Mouse (Mus musculus): Measurements from ENCODE around the gene Wipi2. TPM values are rescaled to one million over a fixed set of nuclear protein-coding genes. Genes with fewer than 3 reads are reported as not detected.

Gene Wipi2
- polyA plus RNA-seq, 1 experiment from 2014 or later = 28.7 TPM

DNA sequence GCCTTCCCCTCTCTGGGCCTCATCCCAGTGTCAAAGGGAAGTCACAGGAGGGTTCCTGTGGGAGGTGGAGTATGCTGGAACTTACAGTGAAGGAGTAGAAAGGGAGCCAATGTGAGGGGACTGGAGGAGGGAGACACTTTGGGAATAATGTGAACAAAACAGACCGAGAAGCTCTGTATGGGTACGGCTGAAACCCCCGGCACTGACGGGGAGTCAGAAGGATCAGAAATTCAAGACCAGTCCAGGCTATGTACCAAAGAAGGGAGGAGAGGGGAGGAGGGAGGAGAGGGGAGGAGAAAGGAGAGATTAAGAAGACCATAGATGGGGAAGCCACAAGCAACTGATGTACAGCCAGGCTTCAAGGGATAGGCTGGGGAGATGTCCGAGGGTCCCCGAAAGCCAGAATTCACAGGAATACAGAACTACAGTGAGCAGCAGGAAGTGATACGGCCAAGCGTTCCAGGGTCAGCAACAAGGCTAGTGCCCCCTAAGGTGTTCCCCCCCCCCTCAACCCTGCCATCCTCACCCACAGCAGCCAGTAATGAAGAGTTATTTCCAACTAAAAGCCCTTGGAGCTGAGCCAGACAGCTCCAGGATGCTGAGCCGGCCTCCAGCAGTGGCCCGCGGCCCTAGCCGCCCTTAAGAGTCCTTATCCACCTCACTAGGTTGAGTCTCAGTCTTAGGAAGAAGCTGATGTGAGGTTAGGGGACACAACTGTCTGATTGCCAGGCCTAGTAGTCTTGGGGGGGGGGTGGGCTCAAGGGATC is 65.7 kb downstream of the Wipi2 start:
- Histone ChIP-seq H3K27me3 (ENCODE audit: control insufficient read depth, insufficient read depth, low read length) (peaks cover 16% of the 10 kb centered on the region; the same call in 1 of the 2 replicates), H3K9me3 (ENCODE audit: control insufficient read depth, low read length) (no peaks in the 10 kb centered on the region)
- no peak for ATAC-seq (ENCODE audit: insufficient number of reproducible peaks, insufficient read depth, low FRiP score, low read depth)

DNA sequence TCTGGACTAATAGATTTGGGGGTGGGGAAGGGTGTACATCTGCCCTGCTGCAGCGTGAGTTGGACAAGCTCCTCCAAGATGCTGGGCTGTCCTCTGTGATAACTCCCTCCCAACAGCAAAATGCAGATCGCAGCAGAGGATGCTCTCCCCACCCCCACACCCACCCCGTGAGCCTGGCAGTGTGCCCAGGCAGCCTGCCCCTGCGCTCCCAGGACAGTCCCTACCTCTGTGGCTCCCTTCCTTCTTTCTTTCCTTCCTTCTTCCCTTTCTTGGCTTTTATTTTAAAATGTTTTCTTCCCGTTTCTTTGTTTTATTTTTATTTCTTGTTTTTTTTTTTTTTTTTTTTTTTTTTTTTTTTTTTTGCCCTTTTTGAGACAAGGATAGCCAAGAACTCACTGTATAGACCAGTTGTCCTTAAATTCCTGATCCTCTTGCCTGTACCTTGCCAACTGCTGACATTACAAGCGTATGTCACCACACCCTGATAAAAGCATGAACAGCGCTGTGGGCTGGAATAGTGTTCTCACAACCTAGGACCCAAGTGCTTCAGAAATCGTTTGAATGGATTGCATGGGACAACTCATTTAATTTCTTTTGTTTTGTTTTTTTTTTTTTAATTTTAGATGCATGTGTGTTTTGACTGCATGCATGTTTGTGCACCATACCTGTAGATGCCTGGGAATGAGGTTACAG is 66.4 kb downstream of the Wipi2 start:
- Histone ChIP-seq H3K9me3 (ENCODE audit: control insufficient read depth, low read length) (no peaks in the 10 kb centered on the region), H3K4me1 (ENCODE audit: control insufficient read depth in 2 of 2, insufficient read depth in 2 of 2, low read length in 2 of 2) (no peaks in the 10 kb centered on the region)
- WGBS = 40% methylated on average over 7 of the region's 8 CpGs

More for the DNA sequence above, 65.7 kb downstream of the Wipi2 start:
- H3K27ac ChIP-seq (replicated peaks in 1 of 2; ENCODE audit: control insufficient read depth in 1 of 2, insufficient read depth in 1 of 2, low read depth in 2 of 2, low read length in 2 of 2) = no peak overlapping the region
- H3K4me1 ChIP-seq (ENCODE audit: control insufficient read depth in 2 of 2, insufficient read depth in 2 of 2, low read length in 2 of 2) = no peaks in the 10 kb centered on the region
- WGBS = 65% methylated on average over 12 of the region's 12 CpGs
- H3K36me3 ChIP-seq (ENCODE audit: control insufficient read depth, insufficient read depth, low read length) = no peaks in the 10 kb centered on the region
- no peak overlapping the region for H3K4me3 ChIP-seq (ENCODE audit: control insufficient read depth in 1 of 2, insufficient read depth in 1 of 2, low read depth in 1 of 2, low read length in 2 of 2)
- H3K9ac ChIP-seq (ENCODE audit: low read length) = no peak overlapping the region
- no peak overlapping the region for H3K4me2 ChIP-seq (ENCODE audit: low read length)

DNA sequence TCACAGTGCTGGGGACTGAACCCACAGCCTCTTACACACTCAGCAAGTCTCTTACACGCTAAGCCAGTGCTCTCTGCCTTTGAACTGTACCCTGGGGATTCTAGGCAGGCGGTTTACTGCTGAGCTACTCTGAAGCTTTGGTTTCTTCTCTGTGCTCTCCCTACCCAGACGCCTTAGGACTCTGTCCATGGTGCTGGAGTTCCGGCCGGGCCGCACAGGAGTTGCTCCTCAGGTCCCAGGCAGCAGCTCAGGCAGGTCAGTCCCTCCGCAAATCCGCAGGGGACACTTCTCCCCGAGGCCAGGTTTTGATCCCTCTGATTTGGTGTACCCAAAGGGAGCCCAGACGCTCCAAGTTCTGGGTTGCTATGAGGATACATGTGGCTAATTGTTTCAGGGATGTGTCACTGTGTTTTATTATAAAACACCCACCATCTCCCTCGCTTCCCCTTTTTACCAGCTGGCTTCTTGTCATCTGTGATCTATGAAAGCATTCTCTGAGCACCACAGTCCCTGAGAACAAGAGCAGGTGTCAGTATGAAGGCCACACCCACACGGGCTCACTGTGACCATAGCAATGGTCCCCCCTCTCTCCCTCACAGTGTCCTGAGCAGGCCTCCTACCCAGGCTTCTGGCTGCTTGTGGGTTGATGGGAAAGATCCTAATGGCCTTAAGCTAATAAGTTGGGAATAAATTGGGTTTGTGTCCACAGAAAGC is 67.3 kb downstream of the Wipi2 start:
- Histone ChIP-seq H3K9ac (ENCODE audit: low read length) (no peak overlapping the region), H3K36me3 (ENCODE audit: control insufficient read depth, insufficient read depth, low read length) (no peaks in the 10 kb centered on the region), H3K4me1 (ENCODE audit: control insufficient read depth in 2 of 2, insufficient read depth in 2 of 2, low read length in 2 of 2) (no peaks in the 10 kb centered on the region), H3K4me2 (ENCODE audit: low read length) (no peak overlapping the region), H3K27ac (replicated peaks in 1 of 2; ENCODE audit: control insufficient read depth in 1 of 2, insufficient read depth in 1 of 2, low read depth in 2 of 2, low read length in 2 of 2) (no peak overlapping the region), H3K27me3 (ENCODE audit: control insufficient read depth, insufficient read depth, low read length) (peaks cover 18% of the 10 kb centered on the region), H3K9me3 (ENCODE audit: control insufficient read depth, low read length) (no peaks in the 10 kb centered on the region), H3K4me3 (ENCODE audit: control insufficient read depth in 1 of 2, insufficient read depth in 1 of 2, low read depth in 1 of 2, low read length in 2 of 2) (no peak overlapping the region)
- 11% methylated on average over 12 of the region's 12 CpGs for WGBS
- ATAC-seq (ENCODE audit: insufficient number of reproducible peaks, insufficient read depth, low FRiP score, low read depth) = no peak

More for the DNA sequence above, 66.4 kb downstream of the Wipi2 start:
- Histone ChIP-seq H3K27ac (replicated peaks in 1 of 2; ENCODE audit: control insufficient read depth in 1 of 2, insufficient read depth in 1 of 2, low read depth in 2 of 2, low read length in 2 of 2) (no peak overlapping the region), H3K9ac (ENCODE audit: low read length) (no peak overlapping the region), H3K27me3 (ENCODE audit: control insufficient read depth, insufficient read depth, low read length) (peaks cover 16% of the 10 kb centered on the region; the same call in 1 of the 2 replicates), H3K36me3 (ENCODE audit: control insufficient read depth, insufficient read depth, low read length) (no peaks in the 10 kb centered on the region), H3K4me2 (ENCODE audit: low read length) (no peak overlapping the region), H3K4me3 (ENCODE audit: control insufficient read depth in 1 of 2, insufficient read depth in 1 of 2, low read depth in 1 of 2, low read length in 2 of 2) (no peak overlapping the region)
- ATAC-seq (ENCODE audit: insufficient number of reproducible peaks, insufficient read depth, low FRiP score, low read depth) = no peak

DNA sequence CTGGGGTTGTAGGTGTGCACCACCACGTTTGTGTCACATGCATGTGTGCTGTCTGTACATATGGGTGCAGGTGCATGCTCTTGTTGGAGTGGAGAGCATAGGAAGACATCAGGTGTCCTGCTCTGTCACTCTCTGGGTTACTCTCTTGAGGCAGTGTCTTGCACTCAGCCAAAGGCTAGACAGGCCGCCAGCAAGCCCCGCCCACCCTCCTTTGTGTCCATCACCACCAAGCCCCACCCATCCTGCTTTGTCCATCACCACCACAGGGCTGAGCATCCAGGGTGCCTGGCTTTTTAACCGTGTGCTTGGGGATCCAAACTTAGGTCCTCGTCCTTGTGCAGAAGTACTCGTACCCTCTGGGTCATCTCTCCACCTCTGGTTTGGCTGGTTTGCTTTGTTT is 68.8 kb downstream of the Wipi2 start:
- H3K9me3 ChIP-seq (ENCODE audit: control insufficient read depth, low read length) = no peaks in the 10 kb centered on the region
- H3K9ac ChIP-seq (ENCODE audit: low read length) = no peak overlapping the region
- WGBS = 28% methylated on average over 6 of the region's 6 CpGs
- no peak overlapping the region for H3K4me2 ChIP-seq (ENCODE audit: low read length)
- H3K4me3 ChIP-seq (ENCODE audit: control insufficient read depth in 1 of 2, insufficient read depth in 1 of 2, low read depth in 1 of 2, low read length in 2 of 2) = no peak overlapping the region
- H3K27ac ChIP-seq (replicated peaks in 1 of 2; ENCODE audit: control insufficient read depth in 1 of 2, insufficient read depth in 1 of 2, low read depth in 2 of 2, low read length in 2 of 2) = no peak overlapping the region
- peaks cover 32% of the 10 kb centered on the region for H3K27me3 ChIP-seq (ENCODE audit: control insufficient read depth, insufficient read depth, low read length)
- no peaks in the 10 kb centered on the region for H3K4me1 ChIP-seq (ENCODE audit: control insufficient read depth in 2 of 2, insufficient read depth in 2 of 2, low read length in 2 of 2)
- no peaks in the 10 kb centered on the region for H3K36me3 ChIP-seq (ENCODE audit: control insufficient read depth, insufficient read depth, low read length)
- ATAC-seq (ENCODE audit: insufficient number of reproducible peaks, insufficient read depth, low FRiP score, low read depth) = no peak

DNA sequence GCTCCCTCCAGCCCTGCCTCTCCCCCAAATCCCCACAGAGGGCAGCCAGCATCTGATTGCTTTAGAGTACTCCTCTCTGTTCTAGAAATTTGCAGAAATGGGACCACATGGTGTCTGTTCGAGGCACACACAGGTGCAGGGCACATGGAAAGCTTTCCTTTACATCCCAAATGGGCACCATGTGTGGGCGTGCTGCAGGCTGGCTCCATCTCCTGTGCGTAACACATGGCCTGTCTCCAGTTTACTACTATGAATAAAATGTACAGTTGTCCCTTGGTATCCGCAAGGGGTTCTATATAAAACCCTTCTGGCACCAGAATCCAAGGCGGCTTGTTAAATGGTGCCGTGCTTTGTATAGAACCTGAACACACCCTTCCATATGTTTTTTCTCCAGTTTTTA is 69.4 kb downstream of the Wipi2 start:
- no peak for ATAC-seq (ENCODE audit: insufficient number of reproducible peaks, insufficient read depth, low FRiP score, low read depth)
- Histone ChIP-seq H3K27me3 (ENCODE audit: control insufficient read depth, insufficient read depth, low read length) (peaks cover 38% of the 10 kb centered on the region), H3K27ac (replicated peaks in 1 of 2; ENCODE audit: control insufficient read depth in 1 of 2, insufficient read depth in 1 of 2, low read depth in 2 of 2, low read length in 2 of 2) (no peak overlapping the region), H3K9me3 (ENCODE audit: control insufficient read depth, low read length) (no peaks in the 10 kb centered on the region), H3K4me2 (ENCODE audit: low read length) (no peak overlapping the region), H3K9ac (ENCODE audit: low read length) (no peak overlapping the region), H3K4me1 (ENCODE audit: control insufficient read depth in 2 of 2, insufficient read depth in 2 of 2, low read length in 2 of 2) (no peaks in the 10 kb centered on the region; a peak in 1 of 4 replicates), H3K4me3 (ENCODE audit: control insufficient read depth in 1 of 2, insufficient read depth in 1 of 2, low read depth in 1 of 2, low read length in 2 of 2) (no peak overlapping the region), H3K36me3 (ENCODE audit: control insufficient read depth, insufficient read depth, low read length) (no peaks in the 10 kb centered on the region)
- 79% methylated on average over 6 of the region's 6 CpGs for WGBS

DNA sequence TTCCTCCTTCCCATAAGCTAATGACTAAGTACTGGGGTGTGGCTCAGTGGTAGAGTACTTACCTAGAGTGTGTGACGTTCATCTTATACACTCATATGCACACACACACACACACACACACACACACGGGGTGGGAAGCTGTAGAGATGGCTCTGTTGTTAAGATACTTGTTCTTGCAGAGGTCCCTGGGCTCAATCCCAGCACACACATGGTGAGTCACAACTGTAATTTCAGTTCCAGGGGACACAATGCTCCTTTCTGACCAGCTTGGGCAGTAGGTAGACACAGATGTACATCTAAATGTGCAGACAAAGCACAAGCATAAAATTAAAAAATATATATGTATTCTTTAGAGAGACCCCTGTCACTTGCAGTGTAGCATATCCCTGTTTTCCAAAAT is 70.2 kb downstream of the Wipi2 start:
- Histone ChIP-seq H3K9me3 (ENCODE audit: control insufficient read depth, low read length) (no peaks in the 10 kb centered on the region), H3K9ac (ENCODE audit: low read length) (no peak overlapping the region), H3K4me2 (ENCODE audit: low read length) (no peak overlapping the region), H3K27me3 (ENCODE audit: control insufficient read depth, insufficient read depth, low read length) (peaks cover 47% of the 10 kb centered on the region), H3K4me1 (ENCODE audit: control insufficient read depth in 2 of 2, insufficient read depth in 2 of 2, low read length in 2 of 2) (peaks cover 3 to 4% of the 10 kb centered on the region in 2 experiments; a peak in 1 of 4 replicates), H3K4me3 (ENCODE audit: control insufficient read depth in 1 of 2, insufficient read depth in 1 of 2, low read depth in 1 of 2, low read length in 2 of 2) (no peak overlapping the region), H3K27ac (replicated peaks in 1 of 2; ENCODE audit: control insufficient read depth in 1 of 2, insufficient read depth in 1 of 2, low read depth in 2 of 2, low read length in 2 of 2) (no peak overlapping the region), H3K36me3 (ENCODE audit: control insufficient read depth, insufficient read depth, low read length) (no peaks in the 10 kb centered on the region)
- no peak for ATAC-seq (ENCODE audit: insufficient number of reproducible peaks, insufficient read depth, low FRiP score, low read depth)
- WGBS = 51% methylated on average over 2 of the region's 2 CpGs

DNA sequence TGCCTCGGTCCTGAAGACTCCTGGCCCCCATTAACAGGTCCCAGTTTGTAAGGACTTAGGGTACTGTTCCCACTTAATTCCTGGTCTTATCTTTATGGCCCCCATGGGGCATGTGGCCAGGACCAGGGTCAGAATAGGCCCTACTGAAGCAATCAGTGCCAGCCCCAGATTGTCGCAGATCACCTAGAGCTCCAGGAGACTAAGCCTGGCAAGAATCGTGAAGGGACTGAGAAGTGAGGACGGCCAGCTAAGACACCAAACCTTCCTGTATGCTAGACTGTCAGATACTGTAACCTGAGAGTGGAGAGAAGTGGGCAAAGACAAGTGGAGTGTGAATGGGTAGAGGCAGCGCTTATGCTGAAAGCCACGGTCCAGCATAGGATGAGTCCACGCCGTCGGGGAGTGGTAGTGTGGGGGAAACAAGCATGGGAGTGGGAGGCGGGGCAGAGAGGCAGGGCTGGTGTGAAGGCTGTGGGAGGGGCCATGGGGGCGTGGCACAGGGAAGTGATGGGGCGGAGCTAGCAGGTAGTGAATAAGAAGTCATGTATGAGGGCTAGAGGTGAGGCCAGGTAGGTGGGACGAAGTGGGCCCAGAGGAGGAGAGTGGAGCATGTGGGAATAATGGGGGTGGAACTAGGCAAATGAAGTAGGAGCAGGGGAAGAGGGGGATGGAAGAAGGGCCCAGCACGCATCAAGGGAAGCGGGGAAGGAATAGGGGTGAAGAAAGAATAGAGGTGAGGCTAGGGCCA is 73.5 kb downstream of the Wipi2 start:
- Histone ChIP-seq H3K9ac (ENCODE audit: low read length) (no peak overlapping the region), H3K27ac (replicated peaks in 1 of 2; ENCODE audit: control insufficient read depth in 1 of 2, insufficient read depth in 1 of 2, low read depth in 2 of 2, low read length in 2 of 2) (no peak overlapping the region), H3K4me2 (ENCODE audit: low read length) (peak overlapping the region; percentile 93; the same call in 1 of the 2 replicates), H3K36me3 (ENCODE audit: control insufficient read depth, insufficient read depth, low read length) (no peaks in the 10 kb centered on the region), H3K4me1 (ENCODE audit: control insufficient read depth in 2 of 2, insufficient read depth in 2 of 2, low read length in 2 of 2) (peaks cover 3 to 4% of the 10 kb centered on the region in 2 experiments; a peak in 1 of 4 replicates), H3K27me3 (ENCODE audit: control insufficient read depth, insufficient read depth, low read length) (peaks cover 60% of the 10 kb centered on the region), H3K4me3 (ENCODE audit: control insufficient read depth in 1 of 2, insufficient read depth in 1 of 2, low read depth in 1 of 2, low read length in 2 of 2) (no peak overlapping the region), H3K9me3 (ENCODE audit: control insufficient read depth, low read length) (no peaks in the 10 kb centered on the region)
- WGBS = 9% methylated on average over 15 of the region's 15 CpGs
- ATAC-seq (ENCODE audit: insufficient number of reproducible peaks, insufficient read depth, low FRiP score, low read depth) = no peak
